Mouse (Mus musculus): ENCODE measurements around the gene Nrcam. TPM values are rescaled to one million over a fixed set of nuclear protein-coding genes. Genes with fewer than 3 reads are reported as not detected.

The Nrcam gene
- polyA plus RNA-seq, 1 experiment from 2014 or later: 46.9 TPM

- Histone ChIP-seq H3K27me3 (ENCODE audit: insufficient read depth, poor library complexity, severe bottlenecking) (no peaks in the 10 kb centered on the region), H3K27ac (no peak overlapping the region), H3K4me1 (replicated peaks) (0 out of 2 replicates have a peak, but pooled peaks cover 2% of the 10 kb centered on the region), H3K36me3 (no peaks in the 10 kb centered on the region), H3K9me3 (no peaks in the 10 kb centered on the region), H3K4me3 (no peak overlapping the region)
- DNase-seq (ENCODE audit: low spot score): no peak
- 69% methylated on average over 4 of the region's 4 CpGs for WGBS
Observed at GRCm38 (mm10) chr12:44422154-44422866, 93.6 kb downstream of the Nrcam start.

GRCm38 (mm10) chr12:44422867-44423255, 94.2 kb downstream of the Nrcam start:
- Histone ChIP-seq H3K36me3 (no peaks in the 10 kb centered on the region), H3K4me3 (no peak overlapping the region), H3K27me3 (ENCODE audit: insufficient read depth, poor library complexity, severe bottlenecking) (no peaks in the 10 kb centered on the region), H3K4me1 (replicated peaks) (0 out of 2 replicates have a peak, but pooled peaks cover 2% of the 10 kb centered on the region), H3K27ac (no peak overlapping the region), H3K9me3 (no peaks in the 10 kb centered on the region)
- WGBS: 90% methylated on average over 4 of the region's 4 CpGs
- DNase-seq (ENCODE audit: low spot score): no peak

- H3K9me3 ChIP-seq: no peaks in the 10 kb centered on the region
- H3K36me3 ChIP-seq: no peaks in the 10 kb centered on the region
- H3K27ac ChIP-seq: no peak overlapping the region
- 91% methylated on average over 3 of the region's 3 CpGs for WGBS
- DNase-seq (ENCODE audit: low spot score): no peak
- H3K4me1 ChIP-seq (replicated peaks): peaks cover 10% of the 10 kb centered on the region; the same call in 1 of the 2 replicates
- H3K27me3 ChIP-seq (ENCODE audit: insufficient read depth, poor library complexity, severe bottlenecking): no peaks in the 10 kb centered on the region
- H3K4me3 ChIP-seq: no peak overlapping the region
Observed at GRCm38 (mm10) chr12:44424011-44424410, 95.3 kb downstream of the Nrcam start.

DNA sequence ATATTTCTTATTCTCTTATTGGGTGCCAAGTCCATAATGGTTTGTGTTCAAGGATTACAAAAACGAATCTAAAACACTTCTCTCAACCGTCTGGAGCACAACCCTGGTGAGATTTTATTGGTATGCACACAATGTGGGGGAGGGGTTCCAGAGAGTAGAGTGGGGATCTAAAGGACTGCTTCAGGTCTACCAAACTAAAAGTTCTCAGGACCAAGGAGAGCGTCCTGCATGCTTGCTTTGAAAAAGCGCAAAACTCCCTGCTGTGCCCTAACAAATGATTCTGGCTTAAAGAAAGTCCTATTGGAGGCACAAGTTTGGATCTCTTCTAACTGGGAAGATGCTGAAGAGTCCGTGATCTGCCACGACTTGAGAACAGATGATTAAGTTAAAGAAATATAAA, 96.4 kb downstream of the Nrcam start:
- Histone ChIP-seq H3K36me3 (no peaks in the 10 kb centered on the region), H3K27me3 (ENCODE audit: insufficient read depth, poor library complexity, severe bottlenecking) (no peaks in the 10 kb centered on the region), H3K27ac (no peak overlapping the region), H3K4me3 (no peak overlapping the region), H3K9me3 (no peaks in the 10 kb centered on the region), H3K4me1 (replicated peaks) (peaks cover 11% of the 10 kb centered on the region; the same call in 1 of the 2 replicates)
- DNase-seq (ENCODE audit: low spot score): no peak
- 5% methylated on average over 6 of the region's 6 CpGs for WGBS

GRCm38 (mm10) chr12:44430335-44430734, 101.7 kb downstream of the Nrcam start:
- no peaks in the 10 kb centered on the region; the same call in 1 of the 2 replicates for H3K27me3 ChIP-seq (ENCODE audit: insufficient read depth, poor library complexity, severe bottlenecking)
- H3K4me3 ChIP-seq: no peak overlapping the region
- H3K4me1 ChIP-seq (replicated peaks): peaks cover 28% of the 10 kb centered on the region
- H3K27ac ChIP-seq: no peak overlapping the region
- WGBS: 65% methylated on average over 6 of the region's 6 CpGs
- no peaks in the 10 kb centered on the region for H3K9me3 ChIP-seq
- no peaks in the 10 kb centered on the region for H3K36me3 ChIP-seq
- DNase-seq (ENCODE audit: low spot score): no peak

DNA sequence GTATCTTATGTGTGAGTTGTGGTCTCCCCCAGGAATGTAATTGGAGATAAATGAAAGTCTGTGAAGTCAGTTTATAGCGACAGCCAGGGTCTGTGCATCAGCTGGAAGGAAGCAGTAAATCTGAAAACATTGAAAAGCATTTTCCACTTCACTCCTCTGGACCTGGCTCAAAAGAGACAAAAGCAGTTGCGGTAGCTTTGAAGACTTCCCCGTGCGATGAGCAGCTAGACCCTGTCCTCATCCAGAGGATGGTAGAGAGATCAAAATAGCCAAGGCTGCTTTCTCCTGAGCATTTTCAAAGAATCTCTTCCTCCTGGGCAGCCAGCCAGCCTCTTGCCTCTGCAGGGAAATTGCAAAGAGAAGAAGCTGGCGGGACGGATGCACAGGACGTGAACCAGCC, 102.3 kb downstream of the Nrcam start:
- no peaks in the 10 kb centered on the region; the same call in 1 of the 2 replicates for H3K27me3 ChIP-seq (ENCODE audit: insufficient read depth, poor library complexity, severe bottlenecking)
- DNase-seq (ENCODE audit: low spot score): no peak
- H3K9me3 ChIP-seq: no peaks in the 10 kb centered on the region
- H3K4me3 ChIP-seq: no peak overlapping the region
- no peak overlapping the region for H3K27ac ChIP-seq
- H3K36me3 ChIP-seq: no peaks in the 10 kb centered on the region
- WGBS: 60% methylated on average over 7 of the region's 7 CpGs
- peaks cover 28% of the 10 kb centered on the region for H3K4me1 ChIP-seq (replicated peaks)

GRCm38 (mm10) chr12:44432727-44433126, 104.0 kb downstream of the Nrcam start:
- Histone ChIP-seq H3K4me3 (no peak overlapping the region), H3K27ac (no peak overlapping the region), H3K36me3 (no peaks in the 10 kb centered on the region), H3K4me1 (replicated peaks) (peaks cover 44% of the 10 kb centered on the region), H3K27me3 (ENCODE audit: insufficient read depth, poor library complexity, severe bottlenecking) (no peaks in the 10 kb centered on the region; the same call in 1 of the 2 replicates), H3K9me3 (no peaks in the 10 kb centered on the region)
- 86% methylated on average over 3 of the region's 3 CpGs for WGBS
- no peak for DNase-seq (ENCODE audit: low spot score)

DNA sequence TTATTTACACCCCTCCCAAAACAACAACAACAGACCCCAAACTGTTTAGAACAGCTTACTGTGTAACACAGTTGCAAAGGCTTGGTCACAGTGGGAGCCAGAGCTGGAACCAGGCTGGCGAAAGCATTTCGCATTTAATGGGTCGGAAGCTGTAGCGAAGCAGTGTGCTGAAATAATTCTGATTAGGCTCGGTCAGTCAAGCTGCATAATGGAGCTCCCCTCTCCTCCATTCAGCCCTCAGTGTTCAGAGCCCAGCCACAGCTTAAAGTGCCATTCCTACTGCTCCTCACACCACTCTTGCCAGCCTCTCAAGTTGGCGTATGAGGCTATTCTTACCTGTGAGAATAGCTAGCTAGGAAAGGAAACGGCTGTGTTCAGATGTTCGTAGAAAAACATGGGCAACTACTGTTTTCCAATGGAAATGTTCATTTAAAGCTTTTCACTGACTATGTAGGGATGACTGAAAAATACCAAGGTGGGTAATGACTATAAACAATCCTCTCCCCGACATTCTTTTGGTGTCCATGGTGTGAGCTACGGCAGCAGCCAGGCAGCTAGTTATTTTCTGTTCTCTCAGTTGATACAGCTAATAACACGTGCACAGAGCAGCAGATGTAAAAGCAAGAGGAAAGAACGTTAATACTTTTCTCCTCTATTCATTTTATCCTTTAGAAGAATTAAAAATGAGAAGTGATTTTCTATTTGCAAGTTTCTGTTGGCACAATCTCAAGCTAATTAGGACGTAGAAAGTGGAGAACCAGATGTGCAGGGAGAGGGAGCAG, 108.6 kb downstream of the Nrcam start:
- Histone ChIP-seq H3K36me3 (no peaks in the 10 kb centered on the region), H3K4me1 (replicated peaks) (peaks cover 51% of the 10 kb centered on the region), H3K4me3 (0 out of 2 replicates have a peak overlapping the region, but pooled peaks have one; percentile 4), H3K27me3 (ENCODE audit: insufficient read depth, poor library complexity, severe bottlenecking) (no peaks in the 10 kb centered on the region; the same call in 1 of the 2 replicates), H3K27ac (peak overlapping the region; percentile 78), H3K9me3 (no peaks in the 10 kb centered on the region)
- DNase-seq (ENCODE audit: low spot score): peak; percentile 35
- 31% methylated on average over 13 of the region's 13 CpGs for WGBS

DNA sequence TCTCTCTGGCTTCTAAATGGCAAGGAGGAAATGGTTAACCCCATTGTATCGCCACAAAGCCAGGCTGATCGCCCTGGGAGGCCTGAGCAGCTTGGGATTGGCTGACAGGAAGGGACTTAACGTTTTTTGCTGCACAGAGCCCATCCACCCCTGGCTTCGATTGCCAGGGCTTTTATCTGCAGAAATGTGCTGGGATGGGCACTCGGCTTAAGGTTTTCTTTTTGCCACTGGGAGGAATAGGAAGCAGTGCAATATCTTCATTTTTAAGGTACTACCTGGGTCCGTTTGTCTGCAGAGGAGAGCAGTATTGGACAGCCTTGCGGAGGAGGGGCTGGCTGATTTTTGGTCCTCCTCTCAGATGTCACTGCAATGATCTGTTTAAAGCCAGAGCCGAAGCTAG, 110.2 kb downstream of the Nrcam start:
- peaks cover 6% of the 10 kb centered on the region; the same call in 1 of the 2 replicates for H3K9me3 ChIP-seq
- peaks cover 46% of the 10 kb centered on the region for H3K4me1 ChIP-seq (replicated peaks)
- peaks cover 7% of the 10 kb centered on the region for H3K36me3 ChIP-seq
- WGBS: 1% methylated on average over 8 of the region's 8 CpGs
- H3K4me3 ChIP-seq: peak overlapping the region; percentile 47
- H3K27me3 ChIP-seq (ENCODE audit: insufficient read depth, poor library complexity, severe bottlenecking): no peaks in the 10 kb centered on the region; the same call in 1 of the 2 replicates
- peak; percentile 59 for DNase-seq (ENCODE audit: low spot score)
- peak overlapping the region; percentile 76 for H3K27ac ChIP-seq

DNA sequence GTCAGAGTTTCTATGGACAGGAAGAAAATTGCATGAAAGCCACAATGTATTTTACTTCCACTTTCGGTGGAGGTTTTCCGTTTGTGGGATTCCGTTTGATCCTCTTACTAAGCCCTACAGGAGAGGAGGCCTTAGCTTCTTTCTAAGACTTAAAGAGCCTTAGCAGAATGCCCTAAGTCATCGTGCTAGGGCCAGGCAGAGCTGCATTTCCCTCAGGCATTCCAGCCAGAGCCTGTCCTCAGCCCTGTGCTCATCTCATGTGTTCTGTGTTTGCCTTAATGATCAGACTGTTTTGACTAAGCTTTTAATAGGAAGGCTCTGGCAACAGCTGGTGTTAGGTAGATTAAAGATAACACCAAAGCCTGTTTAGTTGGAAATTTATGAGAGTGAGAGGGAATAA, 111.5 kb downstream of the Nrcam start:
- Histone ChIP-seq H3K4me1 (replicated peaks) (peaks cover 52% of the 10 kb centered on the region), H3K27me3 (ENCODE audit: insufficient read depth, poor library complexity, severe bottlenecking) (no peaks in the 10 kb centered on the region), H3K9me3 (peaks cover 6% of the 10 kb centered on the region; the same call in 1 of the 2 replicates), H3K27ac (peak overlapping the region; percentile 45; the same call in 1 of the 2 replicates), H3K4me3 (no peak overlapping the region), H3K36me3 (peaks cover 7% of the 10 kb centered on the region)
- WGBS: 38% methylated on average over 4 of the region's 4 CpGs
- DNase-seq (ENCODE audit: low spot score): no peak

- Histone ChIP-seq H3K4me3 (no peak overlapping the region), H3K4me1 (replicated peaks) (no peaks in the 10 kb centered on the region), H3K27ac (no peak overlapping the region), H3K36me3 (no peaks in the 10 kb centered on the region), H3K27me3 (ENCODE audit: insufficient read depth, poor library complexity, severe bottlenecking) (no peaks in the 10 kb centered on the region), H3K9me3 (no peaks in the 10 kb centered on the region)
- no peak for DNase-seq (ENCODE audit: low spot score)
- WGBS: 74% methylated on average over 6 of the region's 6 CpGs
Observed at GRCm38 (mm10) chr12:44450930-44451329, 122.2 kb downstream of the Nrcam start.

- Histone ChIP-seq H3K9me3 (no peaks in the 10 kb centered on the region), H3K27ac (no peak overlapping the region), H3K27me3 (ENCODE audit: insufficient read depth, poor library complexity, severe bottlenecking) (no peaks in the 10 kb centered on the region), H3K4me3 (no peak overlapping the region), H3K4me1 (replicated peaks) (no peaks in the 10 kb centered on the region), H3K36me3 (no peaks in the 10 kb centered on the region)
- 59% methylated on average over 1 of the region's 1 CpGs for WGBS
- DNase-seq (ENCODE audit: low spot score): no peak
Observed at GRCm38 (mm10) chr12:44451742-44452141, 123.1 kb downstream of the Nrcam start.

GRCm38 (mm10) chr12:44453791-44454190, 125.1 kb downstream of the Nrcam start:
- Histone ChIP-seq H3K4me3 (no peak overlapping the region), H3K27ac (no peak overlapping the region), H3K36me3 (no peaks in the 10 kb centered on the region), H3K27me3 (ENCODE audit: insufficient read depth, poor library complexity, severe bottlenecking) (no peaks in the 10 kb centered on the region), H3K4me1 (replicated peaks) (no peaks in the 10 kb centered on the region), H3K9me3 (no peaks in the 10 kb centered on the region)
- WGBS: 89% methylated on average over 4 of the region's 4 CpGs
- DNase-seq (ENCODE audit: low spot score): no peak

Measured in hindbrain, embryonic 10.5 days (tissue).